Mouse (Mus musculus) T-cell, adult 2 months (primary cell): Measurements from ENCODE around the gene Lrrc17.
"Not testable (repeated sequence)": the region's sequence is repeated elsewhere in the genome, so short reads cannot be mapped to it uniquely, and the experiment has no call there.

Experiments used
- DNase-seq: peaks from one replicate; pipeline ENCODE4 v3.0.0; 2022; ENCODE audit warnings: low spot score

The Lrrc17 gene

GRCm38 (mm10) chr5:21608311-21609304 is 65.2 kb downstream of the Lrrc17 start:
- DNase-seq, result no peak

GRCm38 (mm10) chr5:21610996-21611395 is 67.6 kb downstream of the Lrrc17 start:
- no peak for DNase-seq

DNA sequence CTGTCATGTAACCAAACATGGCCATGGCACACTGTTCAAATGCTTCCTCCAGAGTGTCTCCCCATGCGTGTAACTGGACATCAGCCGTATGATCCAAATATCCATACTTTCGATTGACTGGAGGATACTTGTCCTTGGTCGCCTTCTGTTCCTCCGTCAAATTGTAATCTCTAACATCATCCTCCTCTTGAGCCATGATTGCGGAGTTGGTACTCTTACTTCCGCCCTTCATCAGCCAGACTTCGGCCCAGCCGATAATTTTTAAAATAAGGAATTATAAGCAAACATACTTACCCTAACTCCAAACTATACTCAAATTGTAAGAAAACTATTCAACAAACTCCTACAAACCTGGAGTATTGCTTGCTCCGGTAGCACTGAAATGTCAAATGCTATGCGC is 70.9 kb downstream of the Lrrc17 start:
- DNase-seq, result not testable (repeated sequence)

GRCm38 (mm10) chr5:21616450-21617009 is 73.2 kb downstream of the Lrrc17 start:
- DNase-seq, result no peak
